Mouse (Mus musculus) ovary, postnatal 36 days (tissue): Measurements from ENCODE around the gene Rnf224.

Experiments
- DNase-seq: peaks from one replicate; pipeline ENCODE4 v3.0.0; 2022; ENCODE audit warnings: low spot score, mixed read lengths

The Rnf224 gene

DNA sequence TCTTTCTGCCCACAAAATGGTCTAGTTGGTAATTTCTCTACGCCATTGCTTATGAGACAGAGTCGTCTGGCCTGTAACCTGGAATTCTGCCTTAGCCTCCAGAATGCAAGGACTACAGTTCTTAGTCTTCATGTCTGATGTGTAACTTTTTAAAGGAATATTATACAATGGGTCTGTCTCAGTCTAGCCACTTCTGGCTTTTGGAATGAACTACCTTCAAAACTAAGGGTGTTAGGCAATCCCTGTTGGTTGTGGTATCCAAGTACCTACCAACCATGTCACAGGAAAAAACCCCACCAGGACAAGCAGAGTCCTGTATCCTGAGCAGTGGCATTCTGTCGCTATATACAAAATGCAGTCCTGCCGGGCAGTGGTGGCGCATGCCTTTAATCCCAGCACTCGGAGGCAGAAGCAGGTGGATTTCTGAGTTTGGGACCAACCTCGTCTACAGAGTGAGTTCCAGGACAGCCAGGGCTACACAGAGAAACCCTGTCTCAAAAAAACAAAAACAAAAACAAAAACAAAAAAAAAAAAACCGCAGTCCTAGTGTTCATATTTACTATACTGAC is 10.7 kb downstream of the Rnf224 start:
- no peak for DNase-seq

GRCm38 (mm10) chr2:25224766-25225752 is 11.5 kb downstream of the Rnf224 start:
- peak; percentile 96 for DNase-seq

DNA sequence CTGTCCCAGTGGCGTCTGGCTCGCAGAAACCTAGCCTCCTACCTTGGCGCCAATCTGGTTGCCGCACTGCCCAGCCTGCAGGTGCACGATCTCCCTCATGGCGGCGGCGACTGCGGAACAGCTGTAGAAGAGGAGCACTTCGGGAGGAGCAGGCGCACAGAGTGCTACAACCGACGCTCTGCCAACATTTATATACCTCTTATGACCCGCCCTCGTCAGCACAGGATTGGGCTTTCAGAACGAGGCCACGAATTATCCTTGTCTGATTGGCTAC is 12.2 kb downstream of the Rnf224 start, which contains the start of gene Tubb4b:
Tubb4b (minus strand) TSS at position 211 of the 274 bp plus-strand sequence.
- no peak for DNase-seq

- peak; percentile 80 for DNase-seq
Measured at GRCm38 (mm10) chr2:25223681-25224491, 12.7 kb downstream of the Rnf224 start.

GRCm38 (mm10) chr2:25221331-25221772 is 15.2 kb downstream of the Rnf224 start:
- DNase-seq, result no peak

- no peak for DNase-seq
Measured at GRCm38 (mm10) chr2:25218445-25218844, 18.1 kb downstream of the Rnf224 start, which contains the start of gene Fam166a. Gene Fam166a (plus strand): TSS chr2:25218745.

- no peak for DNase-seq
Measured at GRCm38 (mm10) chr2:25217666-25218065, 18.9 kb downstream of the Rnf224 start.

DNA sequence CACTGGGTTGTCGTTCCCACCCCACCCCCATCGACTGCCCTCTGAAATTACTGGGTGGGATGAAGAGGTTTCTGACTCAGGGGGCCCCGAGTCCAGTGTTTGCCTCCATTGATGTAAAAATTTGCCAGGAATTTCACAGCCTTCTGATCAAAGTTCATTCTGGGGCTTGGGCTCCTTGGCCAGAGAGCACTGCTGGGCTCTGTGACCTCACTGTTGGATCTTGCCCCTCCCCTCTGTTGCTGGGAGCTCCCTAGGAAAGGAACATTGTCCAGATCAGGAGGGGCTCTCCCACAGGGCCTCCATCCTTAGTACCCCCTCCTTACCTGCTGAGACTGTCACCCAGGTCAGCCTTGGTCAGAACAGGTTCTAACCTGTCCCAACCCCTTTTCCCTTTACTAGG is 22.1 kb downstream of the Rnf224 start, which contains the start of gene Stpg3:
Stpg3 (minus strand) TSS at position 194 of the 400 bp plus-strand sequence.
- DNase-seq, result no peak

- DNase-seq, result no peak
Measured at GRCm38 (mm10) chr2:25213266-25213865, 23.2 kb downstream of the Rnf224 start.

DNA sequence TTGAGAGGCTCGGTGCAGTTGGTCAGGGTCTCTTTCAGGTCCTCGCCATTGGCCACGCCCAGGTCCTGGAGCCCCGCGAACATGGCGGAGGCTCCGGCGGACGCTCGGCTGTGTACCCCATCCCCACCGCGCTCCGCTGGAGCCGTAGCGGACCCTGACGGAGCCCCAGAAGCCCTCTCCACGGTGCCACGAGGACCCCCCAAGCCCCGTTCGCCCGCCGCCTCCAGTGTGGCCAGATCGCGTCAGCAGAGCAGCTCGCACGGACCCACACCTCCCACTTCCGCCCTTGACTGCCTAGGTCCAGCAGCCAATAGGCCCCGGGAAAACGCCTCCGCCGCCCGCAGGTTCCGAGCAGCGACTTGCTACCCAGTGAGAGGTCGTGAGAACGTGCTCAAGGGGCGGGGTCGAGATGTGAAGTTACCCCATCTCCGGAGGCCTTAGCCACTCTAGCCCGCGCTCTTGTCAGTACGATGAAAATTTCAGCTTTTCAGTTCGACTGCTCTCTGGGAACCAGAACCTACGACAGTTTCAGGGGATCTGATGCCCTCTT is 25.4 kb downstream of the Rnf224 start, which contains the start of gene Nelfb:
Nelfb (minus strand) TSS at position 369 of the 550 bp plus-strand sequence.
- peak; percentile 90 for DNase-seq

DNA sequence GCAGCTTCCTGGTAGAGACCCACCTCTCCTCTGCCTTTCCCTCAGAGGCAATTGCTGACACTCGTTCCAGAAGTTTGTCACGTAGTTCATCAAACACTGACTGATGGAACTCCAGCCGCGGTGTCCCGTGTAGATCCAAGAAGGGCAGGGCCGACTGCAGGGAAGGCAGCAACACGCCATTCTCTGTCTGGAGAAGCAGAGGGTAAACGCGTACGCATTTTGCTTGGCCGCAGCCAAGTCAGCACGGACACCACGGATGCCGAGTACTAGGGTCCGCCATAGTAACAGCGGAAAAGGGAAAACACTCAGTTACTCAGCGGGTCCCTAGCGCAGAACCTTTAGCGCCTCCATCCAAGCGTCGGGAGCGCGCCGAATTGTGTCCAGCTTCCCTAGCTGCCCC is 25.9 kb downstream of the Rnf224 start:
- DNase-seq, result no peak

GRCm38 (mm10) chr2:25207593-25207992 is 29.0 kb downstream of the Rnf224 start:
- DNase-seq, result no peak

DNA sequence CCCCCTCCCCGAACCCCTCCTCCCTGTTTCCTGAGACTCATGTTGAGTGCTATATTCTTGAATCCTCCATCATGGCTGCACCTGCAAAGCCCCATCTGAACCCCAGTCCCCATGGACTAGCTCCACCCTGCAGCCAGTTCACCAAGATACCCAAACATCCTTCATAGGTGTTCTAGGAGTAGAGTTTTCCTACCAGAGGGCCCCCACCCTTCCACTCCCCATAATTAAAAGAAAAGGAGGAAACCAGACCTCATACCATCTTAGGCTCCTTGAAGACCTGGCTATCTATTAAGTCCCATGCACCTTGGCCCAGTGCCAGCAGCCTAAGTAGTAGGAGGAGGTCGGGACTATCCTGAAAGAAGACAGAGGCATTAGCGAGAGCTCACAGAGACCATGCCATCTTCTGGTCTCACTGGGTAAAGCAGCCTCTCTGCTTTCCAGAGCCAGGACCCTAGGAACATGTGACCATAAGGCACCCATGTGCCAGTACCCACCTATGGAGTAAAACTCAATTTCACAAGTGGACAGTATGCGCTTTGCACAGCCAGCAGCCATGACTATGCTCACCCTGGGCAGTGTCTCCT is 32.9 kb downstream of the Rnf224 start:
- no peak for DNase-seq

GRCm38 (mm10) chr2:25200631-25201030 is 36.0 kb downstream of the Rnf224 start:
- no peak for DNase-seq

- no peak for DNase-seq
Measured at GRCm38 (mm10) chr2:25197946-25198345, 38.6 kb downstream of the Rnf224 start.

GRCm38 (mm10) chr2:25197191-25197590 is 39.4 kb downstream of the Rnf224 start:
- DNase-seq, result no peak

DNA sequence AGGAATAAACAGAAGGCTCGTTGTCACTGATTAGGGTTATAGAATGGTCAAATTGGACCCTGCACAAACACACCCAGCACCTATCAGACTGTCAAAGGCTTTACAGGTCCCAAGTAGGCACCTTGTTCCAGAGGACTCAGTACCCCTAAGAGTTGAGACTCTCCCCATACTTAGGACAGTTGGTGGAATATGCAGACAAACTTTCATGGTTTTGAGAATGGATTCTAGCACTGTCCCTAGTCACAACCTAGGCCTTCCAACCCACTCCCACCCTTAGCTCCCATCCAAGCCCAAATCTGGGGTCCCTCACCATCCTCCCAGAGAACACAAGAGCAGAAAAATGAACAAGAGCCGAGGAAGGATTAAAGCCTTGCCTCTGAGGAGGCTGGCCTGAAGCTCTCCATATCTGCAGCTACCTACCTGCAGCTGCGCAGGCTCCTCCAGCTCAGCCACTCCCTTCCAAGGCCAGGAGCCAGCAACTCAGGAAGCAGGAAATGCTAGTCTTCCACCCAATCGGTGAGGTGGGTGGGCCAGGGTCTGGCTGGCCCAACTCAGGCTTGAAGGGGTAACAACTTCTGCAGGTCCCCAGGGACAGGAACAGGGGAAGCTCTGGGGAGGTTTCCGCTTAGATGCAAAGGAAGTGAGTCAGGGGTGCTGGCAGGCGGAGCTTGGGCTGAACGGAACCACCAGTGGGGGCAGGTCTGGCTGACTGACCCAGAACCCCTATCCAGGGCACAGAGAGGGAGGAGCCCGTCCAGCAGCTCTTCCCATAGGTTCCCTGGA is 40.2 kb downstream of the Rnf224 start, which contains the start of gene Tor4a:
Tor4a (minus strand) TSS at position 715 of the 783 bp plus-strand sequence.
- peak; percentile 73 for DNase-seq

- peak; percentile 48 for DNase-seq
Measured at GRCm38 (mm10) chr2:25195211-25196156, 41.1 kb downstream of the Rnf224 start.
